Mouse (Mus musculus): ENCODE data around the gene Klhdc1. TPM values are rescaled to one million over a fixed set of nuclear protein-coding genes. Genes with fewer than 3 reads are reported as not detected.
A peak's percentile ranks its signal among the peaks of the same experiment; 100 is the strongest.

Gene Klhdc1
- total RNA-seq (2021) (10 to 100 TPM; 34.6 to 38.7 TPM), polyA plus RNA-seq (2012; rRNA removed) (10.2 and 10.5 TPM in 2 replicates)
- long read RNA-seq, transcript Klhdc1-202 (2 exons, 228 nt) = minor isoform, 5 of 67 reads
- long read RNA-seq, transcript Klhdc1-201 (13 exons, 2,620 nt) = major isoform, 51 of 67 reads
- long read RNA-seq, partial matches to known transcripts = 2 of 67 reads
- long read RNA-seq, other reads (novel, unspliced or antisense) = 9 of 67 reads

DNA sequence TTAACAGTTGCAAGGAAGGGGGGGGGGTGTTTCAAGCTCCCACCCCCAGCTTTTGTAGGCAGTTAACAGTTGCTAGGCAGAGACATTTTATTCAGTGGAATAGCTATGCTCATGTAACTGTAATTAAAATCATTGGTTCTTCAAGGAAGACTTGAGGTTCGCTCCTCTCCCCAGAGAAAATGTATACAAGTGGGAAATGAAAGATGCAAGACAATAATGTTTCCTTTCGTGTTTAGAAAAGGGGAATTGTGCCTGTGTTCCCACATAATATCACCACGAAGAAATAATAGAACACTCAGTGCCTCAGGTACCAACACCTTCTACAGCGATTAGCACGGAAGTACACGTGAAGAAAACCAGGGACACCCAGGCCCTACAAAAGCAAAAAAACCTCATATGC is at the start of gene Klhdc1:
TSS of gene Klhdc1 (plus strand) at position 301 of the 400 bp plus-strand sequence.
- 71% methylated on average over 6 of the region's 6 CpGs for WGBS
- intact Hi-C loops (cut with DNase I) = loop anchor here (2.0 to 5.0 kb wide), 2 partner anchors 44 to 56 kb away; partner anchors contain the start of genes Dnaaf2, Gm49383 and Klhdc2
- Histone ChIP-seq H3K4me1 (ENCODE audit: control insufficient read depth, insufficient read depth, low read length) (peaks cover 2% of the 10 kb centered on the region; the same call in 1 of the 2 replicates), H3K27ac (peak within 1 kb of the TSS; percentile 93), H3K79me2 (replicated peaks; ENCODE audit: control insufficient read depth, insufficient read depth, low read length) (no peaks in the 10 kb centered on the region), H3K27me3 (ENCODE audit: control insufficient read depth, insufficient read depth, low read length) (no peaks in the 10 kb centered on the region), H3K9ac (ENCODE audit: low read depth, low read length) (peak within 1 kb of the TSS; percentile 80), H3K4me3 (peak within 1 kb of the TSS; percentile 86), H3K36me3 (ENCODE audit: control insufficient read depth, insufficient read depth, low read length) (no peaks in the 10 kb centered on the region)
- DNase-seq = no peak
- TF ChIP-seq CTCF (IDR thresholded peaks at IDR 0.05) (no peak), POLR2A (IDR thresholded peaks at IDR 0.05; ENCODE audit: insufficient read depth, low read depth, low read length) (no peak), EP300 (IDR thresholded peaks at IDR 0.05; ENCODE audit: insufficient read depth, low read depth, low read length) (no peak)

DNA sequence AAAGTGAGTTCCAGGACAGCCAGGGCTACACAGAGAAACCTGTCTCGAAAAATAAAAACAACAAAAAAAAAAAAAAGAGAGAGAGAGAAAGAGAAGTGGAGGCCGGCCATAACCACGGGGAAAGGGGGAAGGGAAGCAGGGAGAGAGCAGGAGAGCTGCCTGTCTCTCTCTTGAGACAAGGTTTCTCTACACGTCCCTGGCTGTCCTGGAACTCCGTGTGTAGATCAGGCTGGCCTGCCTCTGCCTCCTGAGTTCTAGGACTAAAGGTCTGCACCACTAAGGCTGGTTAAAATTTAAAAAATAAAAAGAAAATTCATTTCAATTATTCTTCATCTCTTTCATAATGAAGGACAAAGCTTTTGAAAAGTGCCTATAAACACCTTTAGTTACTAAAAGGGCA is 49.6 kb upstream of the Klhdc1 start:
- Histone ChIP-seq H3K27me3 (ENCODE audit: control insufficient read depth, insufficient read depth, low read length) (no peaks in the 10 kb centered on the region), H3K27ac (no peak overlapping the region), H3K4me1 (ENCODE audit: control insufficient read depth, insufficient read depth, low read length) (peaks cover 3% of the 10 kb centered on the region), H3K79me2 (replicated peaks; ENCODE audit: control insufficient read depth, insufficient read depth, low read length) (no peaks in the 10 kb centered on the region), H3K9ac (ENCODE audit: low read depth, low read length) (no peak overlapping the region), H3K4me3 (no peak overlapping the region), H3K36me3 (ENCODE audit: control insufficient read depth, insufficient read depth, low read length) (peaks cover 7% of the 10 kb centered on the region)
- no peak for DNase-seq
- no peak for TF ChIP-seq POLR2A (IDR thresholded peaks at IDR 0.05; ENCODE audit: insufficient read depth, low read depth, low read length)
- no peak for TF ChIP-seq CTCF (IDR thresholded peaks at IDR 0.05)
- TF ChIP-seq EP300 (IDR thresholded peaks at IDR 0.05; ENCODE audit: insufficient read depth, low read depth, low read length) = no peak
- intact Hi-C loops (cut with DNase I) = no loop called here
- WGBS = 90% methylated on average over 5 of the region's 5 CpGs

DNA sequence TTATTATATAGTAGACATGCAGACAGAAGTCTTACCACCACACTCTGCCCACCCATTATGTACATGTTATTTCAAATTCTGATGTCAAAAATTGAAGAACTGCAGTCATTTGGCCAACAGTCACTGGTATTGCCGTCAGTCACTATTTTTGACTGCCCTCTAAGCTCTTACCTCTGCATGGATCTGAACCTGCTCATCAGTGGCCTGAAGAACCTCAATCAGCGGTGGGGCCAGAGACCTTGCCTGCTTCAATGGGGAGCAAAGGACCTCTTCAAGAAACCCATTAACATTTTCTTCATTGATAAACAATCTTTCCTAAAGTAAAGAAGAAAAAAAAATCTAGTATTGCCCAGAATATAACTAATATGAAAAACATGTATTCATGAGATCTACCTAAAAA is 48.3 kb upstream of the Klhdc1 start:
- Histone ChIP-seq H3K79me2 (replicated peaks; ENCODE audit: control insufficient read depth, insufficient read depth, low read length) (no peaks in the 10 kb centered on the region), H3K9ac (ENCODE audit: low read depth, low read length) (no peak overlapping the region), H3K4me3 (no peak overlapping the region), H3K27ac (no peak overlapping the region), H3K27me3 (ENCODE audit: control insufficient read depth, insufficient read depth, low read length) (no peaks in the 10 kb centered on the region), H3K4me1 (ENCODE audit: control insufficient read depth, insufficient read depth, low read length) (no peaks in the 10 kb centered on the region), H3K36me3 (ENCODE audit: control insufficient read depth, insufficient read depth, low read length) (no peaks in the 10 kb centered on the region)
- intact Hi-C loops (cut with DNase I) = no loop called here
- DNase-seq = no peak
- TF ChIP-seq POLR2A (IDR thresholded peaks at IDR 0.05; ENCODE audit: insufficient read depth, low read depth, low read length) = no peak
- TF ChIP-seq EP300 (IDR thresholded peaks at IDR 0.05; ENCODE audit: insufficient read depth, low read depth, low read length) = no peak
- no peak for TF ChIP-seq CTCF (IDR thresholded peaks at IDR 0.05)
- WGBS = 89% methylated on average over 2 of the region's 2 CpGs

DNA sequence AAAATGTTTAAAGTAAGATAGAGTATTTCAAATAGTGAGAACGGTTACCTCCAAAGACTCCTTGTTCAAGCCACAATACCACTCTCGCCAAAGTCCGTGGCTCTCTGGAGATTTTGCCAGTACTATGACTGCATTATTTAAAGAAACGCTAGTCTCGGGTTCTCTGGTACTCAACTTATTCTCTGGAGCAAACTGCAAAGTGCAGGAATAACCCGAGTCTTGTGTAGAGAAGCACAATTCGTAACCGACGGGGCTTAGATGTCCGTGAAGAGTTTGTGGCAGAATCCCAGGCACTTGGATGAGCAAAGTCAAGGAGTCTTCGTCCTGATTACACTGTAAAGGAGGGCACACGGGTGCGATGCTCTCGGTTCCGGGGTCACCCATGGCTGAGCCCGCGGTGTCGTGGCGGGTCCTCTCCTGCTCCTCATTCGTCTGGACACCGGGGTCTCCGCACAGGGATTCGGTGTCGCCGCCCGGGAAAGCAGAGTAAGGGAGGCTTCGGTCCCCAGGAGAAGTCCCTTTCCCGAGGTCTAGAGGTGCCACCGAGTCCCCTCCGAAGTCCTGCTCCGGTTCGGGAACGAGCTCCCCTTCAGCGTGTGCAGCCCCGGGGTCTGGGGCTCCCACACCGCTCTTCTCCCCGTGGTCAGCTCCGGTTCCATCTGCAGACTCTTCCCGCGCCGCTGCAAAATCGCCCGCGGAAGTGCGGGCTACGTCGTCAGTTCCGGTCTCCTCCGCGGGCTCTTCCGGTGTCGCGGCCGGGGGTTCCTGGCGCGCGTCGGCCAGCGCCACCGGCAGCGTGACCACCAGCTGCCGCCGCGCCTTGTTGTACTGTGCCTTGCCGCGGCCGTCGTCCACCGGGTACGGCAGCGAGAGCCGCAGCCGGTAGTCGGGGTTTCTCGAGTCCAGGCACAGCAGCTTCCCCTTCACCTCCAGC is 44.3 kb upstream of the Klhdc1 start, which contains the start of gene Gm49383:
TSS of gene Gm49383 (minus strand) at position 661 of the 934 bp plus-strand sequence.
- under 1% methylated on average over 75 of the region's 75 CpGs for WGBS
- no peaks in the 10 kb centered on the region for H3K79me2 ChIP-seq (replicated peaks; ENCODE audit: control insufficient read depth, insufficient read depth, low read length)
- peaks cover 4% of the 10 kb centered on the region for H3K4me1 ChIP-seq (ENCODE audit: control insufficient read depth, insufficient read depth, low read length)
- peak; percentile 82 to 83 for DNase-seq
- intact Hi-C loops (cut with DNase I) = loop anchor here (5.0 kb wide), 2 partner anchors 46 to 101 kb away; partner anchors contain the start of genes Klhdc1 and Klhdc2
- H3K27me3 ChIP-seq (ENCODE audit: control insufficient read depth, insufficient read depth, low read length) = no peaks in the 10 kb centered on the region
- TF ChIP-seq POLR2A (IDR thresholded peaks at IDR 0.05; ENCODE audit: insufficient read depth, low read depth, low read length) (peak; percentile 64; the same call in 1 of the 2 replicates), EP300 (IDR thresholded peaks at IDR 0.05; ENCODE audit: insufficient read depth, low read depth, low read length) (no peak)
- H3K9ac ChIP-seq (ENCODE audit: low read depth, low read length) = peak within 1 kb of the TSS; percentile 94
- H3K27ac ChIP-seq = peak within 1 kb of the TSS; percentile 85
- H3K4me3 ChIP-seq = peak within 1 kb of the TSS; percentile 98
- H3K36me3 ChIP-seq (ENCODE audit: control insufficient read depth, insufficient read depth, low read length) = 0 out of 2 replicates have a peak, but pooled peaks cover 3% of the 10 kb centered on the region

GRCm38 (mm10) chr12:69197378-69198163 is 43.4 kb upstream of the Klhdc1 start:
- WGBS = under 1% methylated on average over 94 of the region's 94 CpGs
- H3K27ac ChIP-seq = peak overlapping the region; percentile 85
- TF ChIP-seq CTCF (IDR thresholded peaks at IDR 0.05) (no peak), EP300 (IDR thresholded peaks at IDR 0.05; ENCODE audit: insufficient read depth, low read depth, low read length) (no peak), POLR2A (IDR thresholded peaks at IDR 0.05; ENCODE audit: insufficient read depth, low read depth, low read length) (no peak)
- H3K9ac ChIP-seq (ENCODE audit: low read depth, low read length) = peak overlapping the region; percentile 94
- intact Hi-C loops (cut with DNase I) = loop anchor here (5.0 kb wide), 2 partner anchors 45 to 100 kb away; partner anchors contain the start of genes Klhdc1 and Klhdc2
- 0 out of 2 replicates have a peak, but pooled peaks cover 3% of the 10 kb centered on the region for H3K36me3 ChIP-seq (ENCODE audit: control insufficient read depth, insufficient read depth, low read length)
- H3K4me3 ChIP-seq = peak overlapping the region; percentile 98
- no peaks in the 10 kb centered on the region for H3K27me3 ChIP-seq (ENCODE audit: control insufficient read depth, insufficient read depth, low read length)
- H3K4me1 ChIP-seq (ENCODE audit: control insufficient read depth, insufficient read depth, low read length) = peaks cover 4% of the 10 kb centered on the region
- peak; percentile 70 to 77 for DNase-seq
- no peaks in the 10 kb centered on the region for H3K79me2 ChIP-seq (replicated peaks; ENCODE audit: control insufficient read depth, insufficient read depth, low read length)
